Mouse (Mus musculus) G1E-ER4 (cell line): Measurements from ENCODE around the gene Tex16. TPM values are rescaled to one million over a fixed set of nuclear protein-coding genes. Genes with fewer than 3 reads are reported as not detected.

Experiments
- GATA1 ChIP-seq: IDR thresholded peaks from one replicate; pipeline ENCODE4 v1.8.0; 2012; ENCODE audit warnings: low read length, inconsistent platforms
- polyA plus RNA-seq: library from polyadenylated mRNA; stranded (reverse); fragments of >175 nt; gene quantifications from 2 replicates; pipeline ENCODE4 v1.2.3, GENCODE M21; 2012

The Tex16 gene
- polyA plus RNA-seq, result not detected in 2 replicates

DNA sequence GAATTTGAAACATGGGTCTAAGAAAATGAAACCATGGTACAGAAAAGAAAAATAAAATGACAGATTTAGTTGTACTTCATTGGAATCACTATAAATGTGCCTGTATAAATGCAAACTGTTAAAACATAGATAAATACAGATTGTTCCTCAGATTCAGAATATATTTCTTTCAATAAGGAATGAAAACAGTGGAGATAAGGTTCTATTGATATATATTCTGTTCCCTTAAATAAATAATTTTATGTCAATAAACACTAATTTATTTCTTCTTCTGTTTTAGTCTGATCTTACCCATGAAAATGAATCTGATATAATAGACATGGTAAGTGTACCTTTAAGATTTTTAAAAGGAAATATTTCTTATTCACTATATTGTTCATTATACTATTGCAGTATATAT is at the start of gene Tex16:
Gene Tex16, plus strand, starts transcription at position 301 of the 400 bp plus-strand sequence.
- TF ChIP-seq GATA1, result no peak

DNA sequence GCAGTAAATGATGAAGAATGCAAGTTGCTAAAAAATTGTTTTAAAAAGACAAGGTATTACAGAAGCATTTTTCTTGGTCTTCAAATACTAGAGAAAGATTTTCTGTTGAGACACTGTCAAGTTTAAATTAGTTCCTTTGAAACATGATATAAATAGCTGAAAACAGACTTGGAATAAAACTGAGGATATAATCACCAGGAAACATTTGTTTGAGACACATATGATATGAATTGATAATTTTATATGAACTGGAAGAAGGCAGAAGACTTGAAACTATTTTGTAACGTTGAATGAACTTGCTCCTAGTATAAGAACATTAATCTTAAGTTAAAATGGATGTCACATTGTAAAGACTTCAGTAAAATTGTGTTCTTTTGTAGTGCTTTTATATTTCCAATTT is 11.1 kb upstream of the Tex16 start:
- TF ChIP-seq GATA1, result no peak

Other genes with a start within 250 kb of the Tex16 start
- gene Gm45194, start 119.6 kb upstream of the Tex16 start, polyA plus RNA-seq, result not detected in 2 replicates
- gene 4933403O08Rik, start 228.0 kb downstream of the Tex16 start, polyA plus RNA-seq, result not detected in 2 replicates